Mouse (Mus musculus) lung, postnatal 0 days (tissue): ENCODE measurements at regions not wholly inside any gene's neighbourhood (a gene's known extent, or its start where the extent isn't known, plus 50 kb on each side); places are given as distances from the start of the nearest gene placed in this dataset.
A peak's percentile ranks its signal among the peaks of the same experiment; 100 is the strongest.

Experiments
- ATAC-seq: fragments of 200-750 bp; cut with Nextera tagmentation; 2 replicates; pipeline ENCODE4 v1.8.0; 2017; ENCODE audit warnings: moderate library complexity
- DNase-seq: peaks from one replicate; pipeline ENCODE4 v3.0.0-alpha.2; 2016; ENCODE audit warnings: low spot score
- H3K27ac ChIP-seq: fragments of 300-500 bp; sonication (generic); 2 replicates; pipeline ENCODE4 v1.5.1; 2014; ENCODE audit warnings: antibody characterized with exemption, mild to moderate bottlenecking, low read length, mixed read lengths
- H3K27me3 ChIP-seq: fragments of 300-500 bp; sonication (generic); replicated peaks from 2 replicates; pipeline ENCODE4 v1.6.1; 2014; ENCODE audit warnings: low read length, mixed read lengths; ENCODE audit not compliant: insufficient read depth
- H3K36me3 ChIP-seq: fragments of 300-500 bp; sonication (generic); 2 replicates; pipeline ENCODE4 v1.6.1; 2014; ENCODE audit warnings: low read length, mixed read lengths; ENCODE audit not compliant: insufficient read depth
- H3K4me1 ChIP-seq: fragments of 300-500 bp; sonication (generic); 2 replicates; pipeline ENCODE4 v1.6.1; 2014; ENCODE audit warnings: antibody characterized with exemption, low read depth, low read length, mixed read lengths; ENCODE audit not compliant: insufficient read depth
- H3K4me2 ChIP-seq: fragments of 300-500 bp; sonication (generic); replicated peaks from 2 replicates; pipeline ENCODE4 v1.6.1; 2014; ENCODE audit warnings: low read depth, mild to moderate bottlenecking, low read length, moderate library complexity, mixed read lengths
- H3K4me3 ChIP-seq: fragments of 300-500 bp; sonication (generic); 2 replicates; pipeline ENCODE4 v1.5.1; 2014; ENCODE audit warnings: low read depth, low read length
- H3K9ac ChIP-seq: fragments of 300-500 bp; sonication (generic); replicated peaks from 2 replicates; pipeline ENCODE4 v1.6.1; 2014; ENCODE audit warnings: low read depth, mild to moderate bottlenecking
- H3K9me3 ChIP-seq: fragments of 300-500 bp; sonication (generic); 2 replicates; pipeline ENCODE4 v1.6.1; 2016; ENCODE audit warnings: low read length, mixed read lengths
- CTCF ChIP-seq: IDR thresholded peaks from 2 replicates; pipeline ENCODE4 v1.5.1; 2016; ENCODE audit warnings: antibody characterized with exemption, mild to moderate bottlenecking
- EP300 ChIP-seq: IDR thresholded peaks from 2 replicates; pipeline ENCODE4 v1.6.1; 2016; ENCODE audit warnings: antibody characterized with exemption, mild to moderate bottlenecking, control low read depth
- WGBS: fragments of 180-500 bp; shearing (Covaris S2); extraction: QIAGEN DNeasy Blood & Tissue Kit; methylation state at CpG from one replicate; pipeline ENCODE4 v1.1.7; 2014; 5-methylcytosine and 5-hydroxymethylcytosine counted together

- H3K4me2 ChIP-seq: no peak overlapping the region
- no peak overlapping the region for H3K4me3 ChIP-seq
- no peak for ATAC-seq
- no peak overlapping the region for H3K9ac ChIP-seq
- H3K27me3 ChIP-seq: no peaks in the 10 kb centered on the region
- H3K9me3 ChIP-seq: no peaks in the 10 kb centered on the region
- H3K4me1 ChIP-seq: no peaks in the 10 kb centered on the region
- H3K27ac ChIP-seq: no peak overlapping the region
- no peak for TF ChIP-seq EP300
- TF ChIP-seq CTCF: no peak
- WGBS: 91% methylated on average over 4 of the region's 4 CpGs
- no peaks in the 10 kb centered on the region for H3K36me3 ChIP-seq
- no peak for DNase-seq
Observed at GRCm38 (mm10) chr3:137129967-137130366, 210.9 kb upstream of the Emcn start.

GRCm38 (mm10) chr3:137142041-137142440 is 198.8 kb upstream of the Emcn start:
- no peaks in the 10 kb centered on the region for H3K27me3 ChIP-seq
- WGBS: 44% methylated on average over 3 of the region's 3 CpGs

GRCm38 (mm10) chr3:137146062-137146461 is 194.8 kb upstream of the Emcn start:
- Histone ChIP-seq H3K4me3 (no peak overlapping the region), H3K27me3 (no peaks in the 10 kb centered on the region), H3K36me3 (no peaks in the 10 kb centered on the region), H3K27ac (no peak overlapping the region), H3K4me2 (no peak overlapping the region), H3K4me1 (no peaks in the 10 kb centered on the region), H3K9me3 (no peaks in the 10 kb centered on the region), H3K9ac (no peak overlapping the region)
- peak; percentile 50 for TF ChIP-seq CTCF
- TF ChIP-seq EP300: no peak
- DNase-seq (peak; percentile 17), ATAC-seq (no peak)

More at GRCm38 (mm10) chr3:137142041-137142440, 198.8 kb upstream of the Emcn start:
- H3K27ac ChIP-seq: no peak overlapping the region
- H3K36me3 ChIP-seq: no peaks in the 10 kb centered on the region
- DNase-seq (no peak), ATAC-seq (no peak)
- TF ChIP-seq EP300: no peak
- no peak for TF ChIP-seq CTCF
- H3K4me2 ChIP-seq: no peak overlapping the region
- H3K4me1 ChIP-seq: no peaks in the 10 kb centered on the region
- H3K9me3 ChIP-seq: no peaks in the 10 kb centered on the region
- no peak overlapping the region for H3K4me3 ChIP-seq
- no peak overlapping the region for H3K9ac ChIP-seq

- H3K9ac ChIP-seq: no peak overlapping the region
- TF ChIP-seq EP300 (no peak), CTCF (no peak)
- no peaks in the 10 kb centered on the region for H3K36me3 ChIP-seq
- DNase-seq: no peak
- no peaks in the 10 kb centered on the region for H3K27me3 ChIP-seq
- ATAC-seq: no peak
- no peaks in the 10 kb centered on the region for H3K4me1 ChIP-seq
- WGBS: 79% methylated on average over 5 of the region's 5 CpGs
- no peak overlapping the region for H3K4me3 ChIP-seq
- no peak overlapping the region for H3K4me2 ChIP-seq
- no peaks in the 10 kb centered on the region for H3K9me3 ChIP-seq
- no peak overlapping the region for H3K27ac ChIP-seq
Observed at GRCm38 (mm10) chr3:137147405-137147804, 193.5 kb upstream of the Emcn start.

- WGBS: 41% methylated on average over 14 of the region's 14 CpGs
- peak; percentile 72 for DNase-seq
- TF ChIP-seq CTCF: no peak
- peak; percentile 89 for TF ChIP-seq EP300
- Histone ChIP-seq H3K9ac (no peak overlapping the region), H3K4me3 (no peak overlapping the region), H3K27ac (no peak overlapping the region), H3K4me1 (no peaks in the 10 kb centered on the region), H3K36me3 (no peaks in the 10 kb centered on the region), H3K9me3 (no peaks in the 10 kb centered on the region), H3K4me2 (no peak overlapping the region), H3K27me3 (no peaks in the 10 kb centered on the region)
- peak; percentile 93 for ATAC-seq
Observed at GRCm38 (mm10) chr3:137150414-137151010, 190.4 kb upstream of the Emcn start.

- Histone ChIP-seq H3K4me3 (no peak overlapping the region), H3K4me1 (no peaks in the 10 kb centered on the region), H3K9me3 (no peaks in the 10 kb centered on the region), H3K27me3 (no peaks in the 10 kb centered on the region), H3K36me3 (no peaks in the 10 kb centered on the region), H3K4me2 (no peak overlapping the region), H3K9ac (no peak overlapping the region), H3K27ac (no peak overlapping the region)
- DNase-seq: no peak
- no peak for TF ChIP-seq CTCF
- no peak for TF ChIP-seq EP300
- no peak for ATAC-seq
- WGBS: 89% methylated on average over 1 of the region's 1 CpGs
Observed at GRCm38 (mm10) chr3:137151431-137151830, 189.4 kb upstream of the Emcn start.

GRCm38 (mm10) chr3:137153234-137153633 is 187.6 kb upstream of the Emcn start:
- Histone ChIP-seq H3K27ac (0 out of 2 replicates have a peak overlapping the region, but pooled peaks have one; percentile 48), H3K9me3 (no peaks in the 10 kb centered on the region), H3K4me1 (no peaks in the 10 kb centered on the region), H3K4me3 (no peak overlapping the region), H3K36me3 (no peaks in the 10 kb centered on the region), H3K9ac (no peak overlapping the region), H3K27me3 (no peaks in the 10 kb centered on the region), H3K4me2 (no peak overlapping the region)
- DNase-seq (peak; percentile 69), ATAC-seq (peak; percentile 70)
- 56% methylated on average over 6 of the region's 6 CpGs for WGBS
- TF ChIP-seq CTCF: no peak
- peak; percentile 93 for TF ChIP-seq EP300
